Mouse (Mus musculus) adrenal gland, adult 18-20 months (tissue): Measurements from ENCODE around the gene Ipp. TPM values are rescaled to one million over a fixed set of nuclear protein-coding genes. Genes with fewer than 3 reads are reported as not detected.

Experiments used
- DNase-seq, 2 experiments: peaks; one replicate each; pipeline ENCODE4 v3.0.0; 2021 to 2022; ENCODE audit warnings: low spot score in 2 of 2
- total RNA-seq, 2 experiments: library from RNA; stranded (reverse); gene quantifications; 1 replicate in 1 of 2; 2 replicates in 1 of 2; pipeline ENCODE4 v1.2.3; 2021

Gene Ipp
- total RNA-seq, 2 experiments from 2014 or later, result 12.5 to 14.5 TPM

GRCm38 (mm10) chr4:116556561-116557305, 49.4 kb downstream of the Ipp start:
- DNase-seq, result peak; percentile 88 to 91

- peak; percentile 98 for DNase-seq
These were observed 50.2 kb downstream of the Ipp start, which contains the start of gene Gpbp1l1 for GRCm38 (mm10) chr4:116557306-116558121. Gene Gpbp1l1 (plus strand): TSS chr4:116557658.

- DNase-seq, result no peak
These were observed 51.0 kb downstream of the Ipp start for GRCm38 (mm10) chr4:116558151-116558882.

Other genes starting within 250 kb of the Ipp start
- gene Mast2, start 43.4 kb upstream of the Ipp start, total RNA-seq, result 10 to 100 TPM; 41.9 to 44.7 TPM
- gene Tmem69, start 48.4 kb downstream of the Ipp start, total RNA-seq, result 10 to 100 TPM; 19.7 to 24.9 TPM
- 10 to 100 TPM; 62.5 to 67.0 TPM for gene Gpbp1l1, start 50.1 kb downstream of the Ipp start, total RNA-seq
- gene Ccdc17, start 89.1 kb downstream of the Ipp start, total RNA-seq, result 10 to 100 TPM in 1 of 2 experiments, 1 to 10 TPM in 1; 8.4 to 11.7 TPM
- 10 to 100 TPM; 20.3 to 24.6 TPM for gene Nasp, start 120.4 kb downstream of the Ipp start, total RNA-seq
- 100 to 1,000 TPM; 822 to 909 TPM for gene Akr1a1, start 144.1 kb downstream of the Ipp start, total RNA-seq
- 100 to 1,000 TPM; 648 to 719 TPM for gene Prdx1, start 178.0 kb downstream of the Ipp start, total RNA-seq
- gene Mmachc, start 200.9 kb downstream of the Ipp start, total RNA-seq, result 10 to 100 TPM; 32.3 to 40.3 TPM
- 10 to 100 TPM; 15.4 to 15.5 TPM for gene Ccdc163, start 201.0 kb downstream of the Ipp start, total RNA-seq
- gene Tesk2, start 213.4 kb downstream of the Ipp start, total RNA-seq, result 1 to 10 TPM; 2.6 to 2.7 TPM